Mouse (Mus musculus) right cerebral cortex, postnatal 25 days (tissue): ENCODE results near the gene Tnfaip1.
"Not testable (repeated sequence)": the region's sequence is repeated elsewhere in the genome, so short reads cannot be mapped to it uniquely, and the experiment has no call there.

Source experiments
- DNase-seq: peaks from one replicate; pipeline ENCODE4 v3.0.0; 2022

Tnfaip1 gene

GRCm38 (mm10) chr11:78535376-78536079, 604 bp downstream of the Tnfaip1 start:
- no peak for DNase-seq

- DNase-seq: no peak
These were observed 1.6 kb downstream of the Tnfaip1 start for GRCm38 (mm10) chr11:78534516-78534915.

GRCm38 (mm10) chr11:78531515-78531914, 4.6 kb downstream of the Tnfaip1 start:
- not testable (repeated sequence) for DNase-seq

GRCm38 (mm10) chr11:78531046-78531445, 5.1 kb downstream of the Tnfaip1 start:
- DNase-seq: no peak

GRCm38 (mm10) chr11:78530001-78530400, 6.1 kb downstream of the Tnfaip1 start:
- DNase-seq: no peak

GRCm38 (mm10) chr11:78528714-78529113, 7.4 kb downstream of the Tnfaip1 start:
- no peak for DNase-seq

- DNase-seq: no peak
These were observed 11.3 kb downstream of the Tnfaip1 start for GRCm38 (mm10) chr11:78524838-78525237.

- no peak for DNase-seq
These were observed 12.7 kb downstream of the Tnfaip1 start for GRCm38 (mm10) chr11:78523241-78523955.

GRCm38 (mm10) chr11:78522481-78522997, 13.6 kb downstream of the Tnfaip1 start:
- no peak for DNase-seq

- DNase-seq: no peak
These were observed 14.3 kb downstream of the Tnfaip1 start for GRCm38 (mm10) chr11:78521880-78522279.

- no peak for DNase-seq
These were observed 17.2 kb downstream of the Tnfaip1 start for GRCm38 (mm10) chr11:78518931-78519330.

GRCm38 (mm10) chr11:78515549-78516325, 20.4 kb downstream of the Tnfaip1 start:
- no peak for DNase-seq

- DNase-seq: no peak
These were observed 22.9 kb downstream of the Tnfaip1 start for GRCm38 (mm10) chr11:78513106-78513790.

GRCm38 (mm10) chr11:78512025-78512957, 23.8 kb downstream of the Tnfaip1 start, which contains the start of the genes Tmem199 and Poldip2:
Gene Tmem199, minus strand, starts transcription at chr11:78512172.
Gene Poldip2, plus strand, starts transcription at chr11:78512193.
- peak; percentile 88 for DNase-seq

GRCm38 (mm10) chr11:78509148-78509547, 27.0 kb downstream of the Tnfaip1 start:
- no peak for DNase-seq

GRCm38 (mm10) chr11:78505430-78505829, 30.7 kb downstream of the Tnfaip1 start:
- DNase-seq: no peak

GRCm38 (mm10) chr11:78502909-78503650, 33.1 kb downstream of the Tnfaip1 start, which contains the start of gene Sebox:
Gene Sebox, plus strand, starts transcription at chr11:78503447.
- no peak for DNase-seq

- no peak for DNase-seq
These were observed 34.6 kb downstream of the Tnfaip1 start for GRCm38 (mm10) chr11:78501529-78501928.

GRCm38 (mm10) chr11:78500623-78501202, 35.4 kb downstream of the Tnfaip1 start:
- DNase-seq: no peak

GRCm38 (mm10) chr11:78499543-78499942, 36.6 kb downstream of the Tnfaip1 start:
- no peak for DNase-seq
